Mouse (Mus musculus) liver, postnatal 0 days (tissue): Measurements from ENCODE around the gene Thbs1.

Source experiments
- CTCF ChIP-seq: sonication (generic); IDR thresholded peaks from 2 replicates; pipeline ENCODE4 v1.5.1; 2016; ENCODE audit warnings: antibody characterized with exemption, low read depth
- EP300 ChIP-seq: IDR thresholded peaks from 2 replicates; pipeline ENCODE4 v1.6.1; 2016; ENCODE audit warnings: antibody characterized with exemption, low read depth, mild to moderate bottlenecking

DNA sequence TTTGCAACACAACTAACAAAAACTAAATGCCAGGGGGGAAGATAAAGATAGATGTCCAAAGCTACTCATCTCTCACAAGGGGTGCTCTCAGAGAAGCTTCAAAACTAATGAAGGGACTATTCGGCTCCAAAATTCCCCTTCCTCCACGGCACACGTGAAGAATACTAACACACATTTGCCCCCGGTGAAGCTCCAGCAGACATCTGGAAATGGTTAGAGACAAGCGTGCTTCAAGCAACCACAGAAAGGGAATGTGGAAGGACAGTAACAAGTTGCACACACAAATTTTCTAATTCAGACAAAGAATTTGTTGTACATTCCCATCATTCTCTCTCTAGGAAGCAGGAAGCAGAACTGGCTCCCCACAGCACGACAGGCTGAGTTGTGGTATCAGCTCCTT lies 47.5 kb downstream of the Thbs1 start:
- TF ChIP-seq EP300 (no peak), CTCF (no peak)
